Mouse (Mus musculus): ENCODE results near the gene Atg4b. TPM values are rescaled to one million over a fixed set of nuclear protein-coding genes. Genes with fewer than 3 reads are reported as not detected.

Atg4b gene
- polyA plus RNA-seq, 1 experiment from 2014 or later = 104 TPM

- Histone ChIP-seq H3K4me3 (replicated peaks; ENCODE audit: low read length) (no peak overlapping the region), H3K27me3 (replicated peaks; ENCODE audit: control insufficient read depth, insufficient read depth, low read length) (no peaks in the 10 kb centered on the region), H3K4me1 (replicated peaks; ENCODE audit: control insufficient read depth, insufficient read depth, low read length) (peaks cover 3% of the 10 kb centered on the region), H3K9me3 (ENCODE audit: control insufficient read depth, low read length) (no peaks in the 10 kb centered on the region), H3K9ac (replicated peaks; ENCODE audit: low read depth, low read length) (no peak overlapping the region), H3K27ac (ENCODE audit: low read length) (no peak overlapping the region), H3K36me3 (ENCODE audit: control insufficient read depth, insufficient read depth) (no peaks in the 10 kb centered on the region), H3K4me2 (ENCODE audit: low read length) (no peak overlapping the region)
- ATAC-seq = 0 out of 2 replicates have a peak, but pooled peaks have one; percentile 27
- WGBS = 73% methylated on average over 3 of the region's 3 CpGs
Measured at GRCm38 (mm10) chr1:93726974-93727373, 24.3 kb upstream of the Atg4b start.

GRCm38 (mm10) chr1:93731103-93731502 is 20.2 kb upstream of the Atg4b start:
- no peaks in the 10 kb centered on the region for H3K36me3 ChIP-seq (ENCODE audit: control insufficient read depth, insufficient read depth)
- H3K9ac ChIP-seq (replicated peaks; ENCODE audit: low read depth, low read length) = no peak overlapping the region
- no peak overlapping the region for H3K4me3 ChIP-seq (replicated peaks; ENCODE audit: low read length)
- no peak overlapping the region for H3K4me2 ChIP-seq (ENCODE audit: low read length)
- H3K9me3 ChIP-seq (ENCODE audit: control insufficient read depth, low read length) = no peaks in the 10 kb centered on the region
- ATAC-seq = 0 out of 2 replicates have a peak, but pooled peaks have one; percentile 16
- WGBS = 80% methylated on average over 5 of the region's 5 CpGs
- H3K4me1 ChIP-seq (replicated peaks; ENCODE audit: control insufficient read depth, insufficient read depth, low read length) = peaks cover 4% of the 10 kb centered on the region
- H3K27me3 ChIP-seq (replicated peaks; ENCODE audit: control insufficient read depth, insufficient read depth, low read length) = no peaks in the 10 kb centered on the region
- no peak overlapping the region for H3K27ac ChIP-seq (ENCODE audit: low read length)

DNA sequence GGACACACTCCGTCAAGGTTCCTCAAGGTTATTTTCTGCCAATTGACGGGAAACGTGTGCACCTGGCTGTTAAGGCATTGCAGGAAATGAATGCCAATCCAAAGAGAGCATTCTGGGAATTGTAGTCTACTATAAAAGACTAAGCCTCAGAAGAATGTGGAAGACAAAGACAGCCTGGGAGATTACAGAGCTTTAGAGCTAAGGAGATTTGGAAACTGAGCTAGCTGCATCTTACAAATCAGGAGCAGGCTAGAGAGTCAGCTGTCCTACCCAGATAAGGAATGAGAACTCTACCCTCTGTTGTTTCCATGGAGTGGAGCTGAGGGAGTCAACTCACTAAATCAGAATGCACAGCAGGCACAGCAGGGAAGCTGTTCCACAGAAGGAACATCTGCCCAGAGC is 19.4 kb upstream of the Atg4b start:
- Histone ChIP-seq H3K27me3 (replicated peaks; ENCODE audit: control insufficient read depth, insufficient read depth, low read length) (no peaks in the 10 kb centered on the region), H3K9me3 (ENCODE audit: control insufficient read depth, low read length) (no peaks in the 10 kb centered on the region), H3K4me1 (replicated peaks; ENCODE audit: control insufficient read depth, insufficient read depth, low read length) (peaks cover 4% of the 10 kb centered on the region), H3K27ac (ENCODE audit: low read length) (0 out of 2 replicates have a peak overlapping the region, but pooled peaks have one; percentile 26), H3K4me3 (replicated peaks; ENCODE audit: low read length) (no peak overlapping the region), H3K9ac (replicated peaks; ENCODE audit: low read depth, low read length) (no peak overlapping the region), H3K4me2 (ENCODE audit: low read length) (peak overlapping the region; percentile 31; the same call in 1 of the 2 replicates), H3K36me3 (ENCODE audit: control insufficient read depth, insufficient read depth) (no peaks in the 10 kb centered on the region)
- ATAC-seq = peak; percentile 50
- WGBS = 6% methylated on average over 3 of the region's 3 CpGs

DNA sequence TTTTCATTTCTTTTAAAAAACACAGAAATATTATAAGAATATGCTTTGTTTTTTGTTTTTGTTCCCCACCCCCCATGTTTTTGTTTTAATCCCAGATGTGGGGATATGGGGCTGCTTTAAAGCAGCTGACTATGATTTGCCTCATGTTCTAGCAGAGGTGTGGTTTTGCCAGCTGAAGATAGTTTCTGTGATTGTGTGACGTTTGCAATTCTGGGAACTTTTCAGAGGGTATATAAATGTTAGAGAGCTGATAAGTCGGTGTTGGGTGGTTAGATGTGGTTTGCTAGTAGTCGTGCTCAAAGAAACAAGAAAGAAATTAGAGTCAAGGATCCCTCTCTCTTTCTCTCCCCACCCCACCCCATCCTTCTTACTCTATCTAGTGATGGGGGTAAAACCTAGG is 15.4 kb upstream of the Atg4b start:
- H3K4me3 ChIP-seq (replicated peaks; ENCODE audit: low read length) = no peak overlapping the region
- H3K4me1 ChIP-seq (replicated peaks; ENCODE audit: control insufficient read depth, insufficient read depth, low read length) = peaks cover 4% of the 10 kb centered on the region
- H3K27me3 ChIP-seq (replicated peaks; ENCODE audit: control insufficient read depth, insufficient read depth, low read length) = no peaks in the 10 kb centered on the region
- no peaks in the 10 kb centered on the region for H3K9me3 ChIP-seq (ENCODE audit: control insufficient read depth, low read length)
- H3K4me2 ChIP-seq (ENCODE audit: low read length) = no peak overlapping the region
- H3K27ac ChIP-seq (ENCODE audit: low read length) = no peak overlapping the region
- WGBS = 95% methylated on average over 3 of the region's 3 CpGs
- no peak for ATAC-seq
- H3K36me3 ChIP-seq (ENCODE audit: control insufficient read depth, insufficient read depth) = no peaks in the 10 kb centered on the region
- no peak overlapping the region for H3K9ac ChIP-seq (replicated peaks; ENCODE audit: low read depth, low read length)

GRCm38 (mm10) chr1:93737711-93738110 is 13.6 kb upstream of the Atg4b start:
- no peaks in the 10 kb centered on the region for H3K36me3 ChIP-seq (ENCODE audit: control insufficient read depth, insufficient read depth)
- H3K4me3 ChIP-seq (replicated peaks; ENCODE audit: low read length) = no peak overlapping the region
- no peak overlapping the region for H3K4me2 ChIP-seq (ENCODE audit: low read length)
- H3K4me1 ChIP-seq (replicated peaks; ENCODE audit: control insufficient read depth, insufficient read depth, low read length) = no peaks in the 10 kb centered on the region
- H3K9me3 ChIP-seq (ENCODE audit: control insufficient read depth, low read length) = no peaks in the 10 kb centered on the region
- 92% methylated on average over 5 of the region's 5 CpGs for WGBS
- no peak for ATAC-seq
- H3K27ac ChIP-seq (ENCODE audit: low read length) = no peak overlapping the region
- no peak overlapping the region for H3K9ac ChIP-seq (replicated peaks; ENCODE audit: low read depth, low read length)
- no peaks in the 10 kb centered on the region for H3K27me3 ChIP-seq (replicated peaks; ENCODE audit: control insufficient read depth, insufficient read depth, low read length)

- H3K4me1 ChIP-seq (replicated peaks; ENCODE audit: control insufficient read depth, insufficient read depth, low read length) = no peaks in the 10 kb centered on the region
- no peaks in the 10 kb centered on the region for H3K9me3 ChIP-seq (ENCODE audit: control insufficient read depth, low read length)
- no peak for ATAC-seq
- no peak overlapping the region for H3K4me2 ChIP-seq (ENCODE audit: low read length)
- 97% methylated on average over 2 of the region's 2 CpGs for WGBS
- no peaks in the 10 kb centered on the region for H3K27me3 ChIP-seq (replicated peaks; ENCODE audit: control insufficient read depth, insufficient read depth, low read length)
- H3K4me3 ChIP-seq (replicated peaks; ENCODE audit: low read length) = no peak overlapping the region
- H3K36me3 ChIP-seq (ENCODE audit: control insufficient read depth, insufficient read depth) = no peaks in the 10 kb centered on the region
- no peak overlapping the region for H3K9ac ChIP-seq (replicated peaks; ENCODE audit: low read depth, low read length)
- no peak overlapping the region for H3K27ac ChIP-seq (ENCODE audit: low read length)
Measured at GRCm38 (mm10) chr1:93740671-93741070, 10.6 kb upstream of the Atg4b start.

- Histone ChIP-seq H3K27me3 (replicated peaks; ENCODE audit: control insufficient read depth, insufficient read depth, low read length) (no peaks in the 10 kb centered on the region), H3K4me3 (replicated peaks; ENCODE audit: low read length) (no peak overlapping the region), H3K27ac (ENCODE audit: low read length) (no peak overlapping the region), H3K4me2 (ENCODE audit: low read length) (no peak overlapping the region), H3K36me3 (ENCODE audit: control insufficient read depth, insufficient read depth) (no peaks in the 10 kb centered on the region), H3K9ac (replicated peaks; ENCODE audit: low read depth, low read length) (no peak overlapping the region), H3K4me1 (replicated peaks; ENCODE audit: control insufficient read depth, insufficient read depth, low read length) (no peaks in the 10 kb centered on the region), H3K9me3 (ENCODE audit: control insufficient read depth, low read length) (no peaks in the 10 kb centered on the region)
- ATAC-seq = no peak
- 99% methylated on average over 4 of the region's 4 CpGs for WGBS
Measured at GRCm38 (mm10) chr1:93741987-93742386, 9.3 kb upstream of the Atg4b start.

DNA sequence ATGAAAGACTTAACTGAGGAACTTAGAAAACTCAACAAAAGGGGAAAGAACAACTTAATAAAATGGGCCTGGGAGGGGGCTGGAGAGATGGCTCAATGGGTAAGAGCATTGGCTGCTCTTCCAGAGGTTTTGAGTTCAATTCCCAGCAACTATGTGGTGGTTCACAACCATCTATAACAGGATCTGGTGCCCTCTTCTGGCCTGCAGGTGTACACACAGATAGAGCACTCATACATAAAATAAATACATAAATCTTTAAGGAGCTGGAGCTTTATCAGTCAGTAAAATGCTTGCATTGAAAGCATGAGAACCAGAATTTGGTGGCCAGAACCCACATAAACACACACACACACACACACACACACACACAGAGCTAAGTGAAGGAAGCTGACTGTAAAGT is 8.4 kb upstream of the Atg4b start:
- H3K27ac ChIP-seq (ENCODE audit: low read length) = no peak overlapping the region
- H3K9ac ChIP-seq (replicated peaks; ENCODE audit: low read depth, low read length) = no peak overlapping the region
- H3K4me3 ChIP-seq (replicated peaks; ENCODE audit: low read length) = no peak overlapping the region
- no peaks in the 10 kb centered on the region for H3K36me3 ChIP-seq (ENCODE audit: control insufficient read depth, insufficient read depth)
- H3K27me3 ChIP-seq (replicated peaks; ENCODE audit: control insufficient read depth, insufficient read depth, low read length) = no peaks in the 10 kb centered on the region
- H3K4me1 ChIP-seq (replicated peaks; ENCODE audit: control insufficient read depth, insufficient read depth, low read length) = no peaks in the 10 kb centered on the region
- H3K9me3 ChIP-seq (ENCODE audit: control insufficient read depth, low read length) = no peaks in the 10 kb centered on the region
- H3K4me2 ChIP-seq (ENCODE audit: low read length) = no peak overlapping the region
- no peak for ATAC-seq

DNA sequence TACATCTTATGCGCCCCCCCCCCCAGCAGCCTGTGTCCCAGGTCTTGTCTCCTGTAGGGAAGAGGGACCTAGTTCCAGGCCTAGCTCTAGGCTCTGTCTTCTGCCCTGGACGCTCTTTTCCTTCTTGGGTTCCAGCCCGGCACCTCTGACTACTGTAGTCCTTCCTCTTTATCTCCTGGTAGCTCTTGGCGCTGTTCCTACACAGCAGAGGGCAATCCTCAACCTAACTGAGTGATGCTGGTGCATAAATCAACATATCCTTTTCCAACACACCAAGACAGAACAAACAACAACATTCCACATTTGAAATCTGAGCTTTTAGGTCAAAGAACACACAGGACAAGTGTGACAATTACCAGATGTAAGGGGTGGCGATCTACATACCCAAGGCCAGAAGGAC is 5.1 kb upstream of the Atg4b start:
- Histone ChIP-seq H3K27me3 (replicated peaks; ENCODE audit: control insufficient read depth, insufficient read depth, low read length) (no peaks in the 10 kb centered on the region), H3K4me2 (ENCODE audit: low read length) (no peak overlapping the region)
- 89% methylated on average over 5 of the region's 5 CpGs for WGBS

GRCm38 (mm10) chr1:93748539-93748938 is 2.8 kb upstream of the Atg4b start:
- peaks cover 5% of the 10 kb centered on the region; the same call in 1 of the 2 replicates for H3K36me3 ChIP-seq (ENCODE audit: control insufficient read depth, insufficient read depth)
- no peak overlapping the region for H3K27ac ChIP-seq (ENCODE audit: low read length)
- no peaks in the 10 kb centered on the region for H3K27me3 ChIP-seq (replicated peaks; ENCODE audit: control insufficient read depth, insufficient read depth, low read length)
- H3K4me1 ChIP-seq (replicated peaks; ENCODE audit: control insufficient read depth, insufficient read depth, low read length) = peaks cover 6% of the 10 kb centered on the region
- H3K4me2 ChIP-seq (ENCODE audit: low read length) = no peak overlapping the region
- 97% methylated on average over 1 of the region's 1 CpGs for WGBS
- no peak overlapping the region for H3K9ac ChIP-seq (replicated peaks; ENCODE audit: low read depth, low read length)
- H3K4me3 ChIP-seq (replicated peaks; ENCODE audit: low read length) = no peak overlapping the region
- ATAC-seq = no peak
- H3K9me3 ChIP-seq (ENCODE audit: control insufficient read depth, low read length) = no peaks in the 10 kb centered on the region

More for the DNA sequence above, 5.1 kb upstream of the Atg4b start:
- peaks cover 5% of the 10 kb centered on the region; the same call in 1 of the 2 replicates for H3K36me3 ChIP-seq (ENCODE audit: control insufficient read depth, insufficient read depth)
- no peaks in the 10 kb centered on the region for H3K4me1 ChIP-seq (replicated peaks; ENCODE audit: control insufficient read depth, insufficient read depth, low read length)
- no peak overlapping the region for H3K9ac ChIP-seq (replicated peaks; ENCODE audit: low read depth, low read length)
- H3K4me3 ChIP-seq (replicated peaks; ENCODE audit: low read length) = no peak overlapping the region
- ATAC-seq = no peak
- no peak overlapping the region for H3K27ac ChIP-seq (ENCODE audit: low read length)
- no peaks in the 10 kb centered on the region for H3K9me3 ChIP-seq (ENCODE audit: control insufficient read depth, low read length)
